Mouse (Mus musculus) stomach, postnatal 0 days (tissue): ENCODE results near the gene Cfap97. TPM values are rescaled to one million over a fixed set of nuclear protein-coding genes. Genes with fewer than 3 reads are reported as not detected.

Experiments
- ATAC-seq: fragments of 200-750 bp; cut with Nextera tagmentation; 2 replicates; pipeline ENCODE4 v1.8.0; 2017; ENCODE audit not compliant: low FRiP score, low TSS enrichment
- DNase-seq: peaks from one replicate; pipeline ENCODE4 v3.0.0-alpha.2; 2016; ENCODE audit warnings: low spot score
- H3K27ac ChIP-seq: fragments of 300-500 bp; sonication (generic); replicated peaks from 2 replicates; pipeline ENCODE4 v1.5.1; 2014; ENCODE audit warnings: mild to moderate bottlenecking, control low read depth
- H3K27me3 ChIP-seq: fragments of 300-500 bp; sonication (generic); 2 replicates; pipeline ENCODE4 v1.6.1; 2014; ENCODE audit warnings: low read length; ENCODE audit not compliant: control insufficient read depth, insufficient read depth
- H3K36me3 ChIP-seq: fragments of 300-500 bp; sonication (generic); 2 replicates; pipeline ENCODE4 v1.6.1; 2014; ENCODE audit warnings: low read length, mixed read lengths; ENCODE audit not compliant: control insufficient read depth, insufficient read depth
- H3K4me1 ChIP-seq: fragments of 300-500 bp; sonication (generic); replicated peaks from 2 replicates; pipeline ENCODE4 v1.6.1; 2014; ENCODE audit warnings: antibody characterized with exemption; ENCODE audit not compliant: control insufficient read depth, insufficient read depth
- H3K4me2 ChIP-seq: fragments of 300-500 bp; sonication (generic); replicated peaks from 2 replicates; pipeline ENCODE4 v1.6.1; 2014; ENCODE audit warnings: low read depth, mild to moderate bottlenecking, control low read depth, moderate library complexity
- H3K4me3 ChIP-seq: fragments of 300-500 bp; sonication (generic); 2 replicates; pipeline ENCODE4 v1.5.1; 2014; ENCODE audit warnings: low read depth, low read length, control low read depth
- H3K9ac ChIP-seq: fragments of 300-500 bp; sonication (generic); 2 replicates; pipeline ENCODE4 v1.6.1; 2014; ENCODE audit warnings: mild to moderate bottlenecking, low read length, control low read depth, mixed read lengths
- H3K9me3 ChIP-seq: fragments of 300-500 bp; sonication (generic); 2 replicates; pipeline ENCODE4 v1.6.1; 2016; ENCODE audit warnings: low read length; ENCODE audit not compliant: control insufficient read depth
- CTCF ChIP-seq: IDR thresholded peaks from 2 replicates; pipeline ENCODE4 v1.5.1; 2016; ENCODE audit warnings: antibody characterized with exemption, low read depth, mild to moderate bottlenecking, moderate library complexity
- EP300 ChIP-seq: optimal IDR thresholded peaks from 2 replicates; pipeline ENCODE3; 2016; ENCODE audit warnings: antibody characterized with exemption
- WGBS: fragments of 180-500 bp; shearing (Covaris S2); extraction: QIAGEN DNeasy Blood & Tissue Kit; methylation state at CpG from one replicate; pipeline ENCODE4 v1.1.7; 2014; 5-methylcytosine and 5-hydroxymethylcytosine counted together
- polyA plus RNA-seq: library from polyadenylated mRNA; unstranded; fragments of >200 nt; fragmentation: Nextera tagmentation; extraction: Ambion mirVana; gene quantifications from 2 replicates; pipeline ENCODE4 v1.2.1, GENCODE M21; 2015

Cfap97 gene
- polyA plus RNA-seq, 1 experiment from 2014 or later, result 16.9 TPM

DNA sequence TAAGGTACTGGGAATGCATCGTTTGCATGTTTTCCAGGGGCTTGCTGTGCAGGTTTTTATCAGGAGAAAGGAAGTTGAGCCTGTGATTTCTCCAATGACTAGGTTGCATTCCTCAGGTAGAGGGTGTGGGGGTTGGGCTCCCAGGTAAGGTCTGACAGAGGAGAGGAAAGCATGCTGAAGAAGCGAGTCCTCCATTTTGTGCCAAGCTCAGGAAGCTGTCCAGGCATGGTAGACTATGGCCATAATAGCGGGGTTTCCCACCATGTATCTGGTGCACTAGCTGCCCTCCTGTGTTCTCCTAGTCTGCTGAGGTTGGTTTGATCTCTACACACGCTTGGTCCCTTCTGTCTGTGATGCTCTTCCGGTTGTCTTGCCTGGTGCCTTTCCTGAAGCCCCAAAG, 46.1 kb downstream of the Cfap97 start:
- Histone ChIP-seq H3K9ac (no peak overlapping the region), H3K9me3 (no peaks in the 10 kb centered on the region), H3K4me2 (no peak overlapping the region), H3K27ac (no peak overlapping the region), H3K27me3 (no peaks in the 10 kb centered on the region), H3K4me1 (no peaks in the 10 kb centered on the region), H3K36me3 (no peaks in the 10 kb centered on the region; the same call in 1 of the 2 replicates), H3K4me3 (no peak overlapping the region)
- TF ChIP-seq EP300, result no peak
- TF ChIP-seq CTCF, result no peak
- 81% methylated on average over 5 of the region's 5 CpGs for WGBS
- no peak for ATAC-seq
- DNase-seq, result no peak

DNA sequence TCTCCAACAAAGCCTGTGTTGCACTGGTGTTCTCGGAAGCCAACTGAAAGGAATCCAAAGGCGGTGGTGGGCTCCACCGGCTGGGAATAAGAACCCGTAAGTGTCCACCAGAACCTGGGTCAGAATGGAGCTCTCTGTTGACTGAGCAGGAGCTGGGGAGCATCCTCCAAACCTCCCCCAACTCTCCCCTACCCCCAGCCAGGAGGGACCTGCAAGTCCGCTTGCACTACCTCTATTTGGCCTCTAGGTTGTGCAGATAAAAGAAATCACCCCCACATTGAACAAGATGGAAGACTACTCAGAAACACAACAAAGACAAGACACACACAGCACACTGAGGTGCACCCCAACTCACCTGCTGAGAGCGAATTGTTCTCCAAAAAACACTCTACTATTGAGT, 50.8 kb downstream of the Cfap97 start:
- Histone ChIP-seq H3K4me2 (no peak overlapping the region), H3K27me3 (no peaks in the 10 kb centered on the region), H3K4me1 (no peaks in the 10 kb centered on the region), H3K9ac (no peak overlapping the region), H3K9me3 (no peaks in the 10 kb centered on the region), H3K27ac (no peak overlapping the region), H3K36me3 (peaks cover 5% of the 10 kb centered on the region; the same call in 1 of the 2 replicates), H3K4me3 (no peak overlapping the region)
- DNase-seq (no peak), ATAC-seq (no peak)
- WGBS, result 90% methylated on average over 6 of the region's 6 CpGs
- TF ChIP-seq CTCF (peak; percentile 49), EP300 (no peak)

DNA sequence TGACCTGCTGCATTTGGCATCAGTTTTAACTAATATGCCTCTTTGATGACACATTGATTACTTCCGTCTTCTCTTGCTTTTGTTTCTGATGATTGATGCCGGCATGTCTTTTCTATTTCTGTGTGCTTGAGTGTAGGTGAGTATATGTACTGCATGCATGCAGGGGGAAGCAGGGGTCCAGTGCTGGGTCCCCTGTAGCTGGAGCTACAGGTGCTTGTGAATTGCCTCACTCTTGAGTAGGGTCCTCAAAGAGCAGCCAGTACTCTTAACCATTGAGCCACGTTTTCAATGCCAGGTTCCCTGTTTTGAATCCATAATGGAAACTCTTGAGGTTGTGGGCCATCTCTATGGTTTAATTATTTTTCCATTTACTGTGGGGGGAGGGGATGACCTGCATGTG, 52.7 kb downstream of the Cfap97 start:
- Histone ChIP-seq H3K4me1 (no peaks in the 10 kb centered on the region), H3K9ac (no peak overlapping the region), H3K4me2 (no peak overlapping the region), H3K9me3 (no peaks in the 10 kb centered on the region), H3K4me3 (no peak overlapping the region), H3K27ac (no peak overlapping the region), H3K36me3 (peaks cover 15% of the 10 kb centered on the region; the same call in 1 of the 2 replicates), H3K27me3 (no peaks in the 10 kb centered on the region)
- TF ChIP-seq CTCF, result no peak
- no peak for TF ChIP-seq EP300
- WGBS, result 78% methylated on average over 3 of the region's 3 CpGs
- DNase-seq, result no peak
- no peak for ATAC-seq

DNA sequence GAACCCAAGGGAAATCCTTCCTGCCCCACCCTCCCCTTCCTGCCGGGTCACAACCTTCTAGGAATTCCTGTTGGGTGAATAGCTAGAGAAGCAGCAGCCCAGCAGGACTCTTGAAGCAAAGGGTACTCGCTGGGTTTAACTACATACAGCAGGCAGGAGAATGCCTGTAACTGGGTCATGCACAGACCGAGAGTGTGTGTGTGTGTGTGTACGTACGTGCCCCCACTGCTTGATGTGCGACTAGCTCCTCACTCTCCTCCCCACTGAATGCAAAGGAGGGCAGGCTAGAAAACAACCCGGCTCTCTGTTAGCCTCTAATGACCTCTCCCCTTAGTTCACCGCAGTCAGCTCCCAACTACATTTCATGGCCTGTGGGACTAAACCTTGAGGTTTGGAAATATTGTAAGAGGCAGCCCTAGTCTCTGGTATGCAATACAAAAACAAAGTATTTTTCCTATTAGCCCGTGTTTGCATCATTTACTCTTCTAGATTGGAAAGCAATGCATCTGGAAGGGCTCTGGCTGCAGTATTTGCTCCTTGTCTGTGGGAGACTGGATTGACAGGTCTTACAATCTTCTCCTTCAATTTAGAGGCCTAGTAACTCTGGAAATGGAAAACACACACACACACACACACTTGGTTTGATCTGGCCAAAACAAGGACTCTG, 53.5 kb downstream of the Cfap97 start:
- no peaks in the 10 kb centered on the region for H3K9me3 ChIP-seq
- peaks cover 15% of the 10 kb centered on the region; the same call in 1 of the 2 replicates for H3K36me3 ChIP-seq
- H3K9ac ChIP-seq, result no peak overlapping the region
- 0 out of 2 replicates have a peak overlapping the region, but pooled peaks have one; percentile 24 for H3K27ac ChIP-seq
- WGBS, result 74% methylated on average over 9 of the region's 9 CpGs
- H3K27me3 ChIP-seq, result no peaks in the 10 kb centered on the region
- H3K4me2 ChIP-seq, result no peak overlapping the region
- TF ChIP-seq EP300 (no peak), CTCF (no peak)
- ATAC-seq, result 0 out of 2 replicates have a peak, but pooled peaks have one; percentile 24
- no peak overlapping the region for H3K4me3 ChIP-seq
- H3K4me1 ChIP-seq, result no peaks in the 10 kb centered on the region; the same call in 1 of the 2 replicates
- no peak for DNase-seq

DNA sequence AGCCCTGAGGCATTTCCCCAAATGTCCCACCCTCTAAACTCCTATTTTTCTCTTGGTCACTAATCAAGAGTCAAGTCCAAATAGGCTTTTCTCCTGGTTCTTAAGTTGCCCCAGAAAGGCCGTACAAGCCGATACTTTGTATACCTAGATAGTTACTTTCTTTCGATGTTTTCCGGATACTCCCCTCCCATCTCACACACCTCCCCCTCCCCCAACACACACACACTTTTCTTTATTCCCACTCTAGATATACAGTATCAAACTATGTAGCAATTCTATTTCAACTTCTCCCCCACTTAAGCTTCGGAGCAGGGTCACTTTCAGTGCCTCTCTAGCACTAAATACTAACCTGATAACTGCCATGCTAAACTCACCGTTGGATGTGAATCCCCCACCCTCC, 54.5 kb downstream of the Cfap97 start:
- Histone ChIP-seq H3K4me2 (no peak overlapping the region), H3K4me3 (no peak overlapping the region), H3K4me1 (no peaks in the 10 kb centered on the region; the same call in 1 of the 2 replicates), H3K9ac (no peak overlapping the region), H3K36me3 (peaks cover 15% of the 10 kb centered on the region; the same call in 1 of the 2 replicates), H3K9me3 (no peaks in the 10 kb centered on the region), H3K27me3 (no peaks in the 10 kb centered on the region), H3K27ac (no peak overlapping the region)
- TF ChIP-seq CTCF (no peak), EP300 (no peak)
- no peak for ATAC-seq
- WGBS, result 88% methylated on average over 6 of the region's 6 CpGs
- no peak for DNase-seq

DNA sequence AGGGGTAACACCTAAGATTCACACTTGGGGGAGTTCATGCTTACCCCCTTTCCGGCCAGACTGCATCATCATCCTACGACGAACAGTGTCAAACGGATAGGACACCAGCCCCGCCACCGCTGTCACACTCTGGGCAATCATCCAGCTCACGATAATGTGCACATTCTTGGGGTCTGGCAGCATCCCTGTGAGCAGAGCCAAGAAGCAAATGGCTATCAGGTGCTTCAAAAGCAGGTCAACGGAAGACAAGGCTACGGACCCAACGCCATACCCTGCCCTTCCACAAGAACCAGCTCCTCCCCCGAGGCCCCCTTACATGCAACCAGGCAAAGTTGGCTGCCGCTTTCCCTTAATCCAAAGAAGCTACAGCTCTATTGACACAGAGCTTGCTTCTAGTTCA, 56.8 kb downstream of the Cfap97 start:
- TF ChIP-seq CTCF (no peak), EP300 (no peak)
- H3K27ac ChIP-seq, result 0 out of 2 replicates have a peak overlapping the region, but pooled peaks have one; percentile 18
- 75% methylated on average over 12 of the region's 12 CpGs for WGBS
- no peak for ATAC-seq
- H3K9ac ChIP-seq, result peak overlapping the region; percentile 41
- no peaks in the 10 kb centered on the region for H3K9me3 ChIP-seq
- H3K36me3 ChIP-seq, result peaks cover 15% of the 10 kb centered on the region; the same call in 1 of the 2 replicates
- no peak for DNase-seq
- H3K4me1 ChIP-seq, result no peaks in the 10 kb centered on the region; the same call in 1 of the 2 replicates
- no peak overlapping the region for H3K4me3 ChIP-seq
- peak overlapping the region; percentile 78; the same call in 1 of the 2 replicates for H3K4me2 ChIP-seq
- H3K27me3 ChIP-seq, result no peaks in the 10 kb centered on the region
